Mouse (Mus musculus) small intestine, adult 2 months (tissue): Measurements from ENCODE around the gene Ssna1. TPM values are rescaled to one million over a fixed set of nuclear protein-coding genes. Genes with fewer than 3 reads are reported as not detected.

Source experiments
- H3K27ac ChIP-seq: fragments of 200-500 bp; 2 replicates; pipeline ENCODE4 v1.5.1; 2012; ENCODE audit warnings: low read depth, low read length, control low read depth, inconsistent platforms; ENCODE audit not compliant: insufficient read depth
- H3K27me3 ChIP-seq: fragments of 200-500 bp; 2 replicates; pipeline ENCODE4 v1.6.1; 2012; ENCODE audit warnings: mild to moderate bottlenecking, moderate library complexity, low read length, inconsistent platforms; ENCODE audit not compliant: control insufficient read depth, insufficient read depth
- H3K36me3 ChIP-seq: fragments of 200-500 bp; 2 replicates; pipeline ENCODE4 v1.6.1; 2012; ENCODE audit warnings: mild to moderate bottlenecking, low read length, control low read depth, inconsistent platforms; ENCODE audit not compliant: control insufficient read depth, insufficient read depth
- H3K4me1 ChIP-seq: fragments of 200-500 bp; 2 replicates; pipeline ENCODE4 v1.6.1; 2012; ENCODE audit warnings: low read length, inconsistent platforms, mixed read lengths; ENCODE audit not compliant: control insufficient read depth, insufficient read depth, insufficient read length
- H3K4me3 ChIP-seq: fragments of 200-500 bp; 2 replicates; pipeline ENCODE4 v1.5.1; 2012; ENCODE audit warnings: low read depth, mild to moderate bottlenecking, control low read depth, inconsistent platforms, low read length, moderate library complexity
- CTCF ChIP-seq: fragments of 200-500 bp; IDR thresholded peaks from 2 replicates; pipeline ENCODE4 v1.5.1; 2012; ENCODE audit warnings: low read depth, mild to moderate bottlenecking, control low read depth, inconsistent platforms, low read length, moderate library complexity, mixed read lengths; ENCODE audit not compliant: insufficient replicate concordance, insufficient read length; ENCODE audit errors: extremely low read depth
- POLR2A ChIP-seq: fragments of 200-500 bp; IDR thresholded peaks from 2 replicates; pipeline ENCODE4 v1.6.1; 2012; ENCODE audit warnings: low read depth, mild to moderate bottlenecking, control low read depth, inconsistent platforms, low read length, moderate library complexity
- WGBS: fragments of 180-500 bp; shearing (Covaris S2); methylation state at CpG from one replicate; pipeline ENCODE4 v1.1.7; 2018; 5-methylcytosine and 5-hydroxymethylcytosine counted together
- polyA plus RNA-seq: library from polyadenylated mRNA; depleted of rRNA; stranded (reverse); fragments of >200 nt; gene quantifications from 2 replicates; pipeline ENCODE4 v1.2.3, GENCODE M21; 2012

Ssna1 gene
- polyA plus RNA-seq, 1 experiment: 55.9 TPM

GRCm38 (mm10) chr2:25278928-25279882 is 7.0 kb upstream of the Ssna1 start:
- Histone ChIP-seq H3K27ac (0 out of 2 replicates have a peak overlapping the region, but pooled peaks have one; percentile 12), H3K36me3 (peaks cover 62% of the 10 kb centered on the region), H3K4me3 (no peak overlapping the region), H3K27me3 (no peaks in the 10 kb centered on the region), H3K4me1 (peaks cover 2% of the 10 kb centered on the region; the same call in 1 of the 2 replicates)
- 34% methylated on average over 13 of the region's 13 CpGs for WGBS
- TF ChIP-seq CTCF (peak; percentile 80; the same call in 1 of the 2 replicates), POLR2A (no peak)

- 22% methylated on average over 16 of the region's 16 CpGs for WGBS
- Histone ChIP-seq H3K36me3 (peaks cover 54% of the 10 kb centered on the region), H3K27ac (peak overlapping the region; percentile 33; the same call in 1 of the 2 replicates), H3K4me1 (peaks cover 10% of the 10 kb centered on the region), H3K4me3 (peak overlapping the region; percentile 88), H3K27me3 (no peaks in the 10 kb centered on the region)
- TF ChIP-seq CTCF: no peak
- TF ChIP-seq POLR2A: no peak
These were observed 772 bp upstream of the Ssna1 start for GRCm38 (mm10) chr2:25273010-25273409.

GRCm38 (mm10) chr2:25272515-25272914 is 277 bp upstream of the Ssna1 start:
- Histone ChIP-seq H3K27me3 (no peaks in the 10 kb centered on the region), H3K36me3 (peaks cover 54% of the 10 kb centered on the region), H3K4me3 (peak overlapping the region; percentile 88), H3K4me1 (peaks cover 11% of the 10 kb centered on the region), H3K27ac (peak overlapping the region; percentile 33; the same call in 1 of the 2 replicates)
- under 1% methylated on average over 29 of the region's 29 CpGs for WGBS
- TF ChIP-seq POLR2A (peak; percentile 44; the same call in 1 of the 2 replicates), CTCF (no peak)

GRCm38 (mm10) chr2:25267746-25268309 is 4.4 kb downstream of the Ssna1 start:
- 0 out of 2 replicates have a peak overlapping the region, but pooled peaks have one; percentile 4 for H3K4me3 ChIP-seq
- H3K27me3 ChIP-seq: no peaks in the 10 kb centered on the region
- peaks cover 32% of the 10 kb centered on the region for H3K36me3 ChIP-seq
- H3K27ac ChIP-seq: 0 out of 2 replicates have a peak overlapping the region, but pooled peaks have one; percentile 95
- peaks cover 9% of the 10 kb centered on the region for H3K4me1 ChIP-seq
- TF ChIP-seq CTCF: no peak
- no peak for TF ChIP-seq POLR2A
- 56% methylated on average over 4 of the region's 4 CpGs for WGBS

- Histone ChIP-seq H3K27me3 (no peaks in the 10 kb centered on the region), H3K36me3 (peaks cover 32% of the 10 kb centered on the region), H3K27ac (peak overlapping the region; percentile 95), H3K4me1 (peaks cover 6% of the 10 kb centered on the region; the same call in 1 of the 2 replicates), H3K4me3 (peak overlapping the region; percentile 66)
- no peak for TF ChIP-seq POLR2A
- no peak for TF ChIP-seq CTCF
These were observed 5.0 kb downstream of the Ssna1 start for GRCm38 (mm10) chr2:25267241-25267640.

- WGBS: 15% methylated on average over 2 of the region's 2 CpGs
- Histone ChIP-seq H3K27ac (peak overlapping the region; percentile 95), H3K4me1 (peaks cover 6% of the 10 kb centered on the region; the same call in 1 of the 2 replicates), H3K36me3 (peaks cover 32% of the 10 kb centered on the region), H3K4me3 (peak overlapping the region; percentile 66), H3K27me3 (no peaks in the 10 kb centered on the region)
- TF ChIP-seq CTCF (no peak), POLR2A (no peak)
These were observed 5.5 kb downstream of the Ssna1 start for GRCm38 (mm10) chr2:25266720-25267119.
